Mouse (Mus musculus): ENCODE measurements at regions not wholly inside any gene's neighbourhood (a gene's known extent, or its start where the extent isn't known, plus 50 kb on each side); places are given as distances from the start of the nearest gene placed in this dataset.

DNA sequence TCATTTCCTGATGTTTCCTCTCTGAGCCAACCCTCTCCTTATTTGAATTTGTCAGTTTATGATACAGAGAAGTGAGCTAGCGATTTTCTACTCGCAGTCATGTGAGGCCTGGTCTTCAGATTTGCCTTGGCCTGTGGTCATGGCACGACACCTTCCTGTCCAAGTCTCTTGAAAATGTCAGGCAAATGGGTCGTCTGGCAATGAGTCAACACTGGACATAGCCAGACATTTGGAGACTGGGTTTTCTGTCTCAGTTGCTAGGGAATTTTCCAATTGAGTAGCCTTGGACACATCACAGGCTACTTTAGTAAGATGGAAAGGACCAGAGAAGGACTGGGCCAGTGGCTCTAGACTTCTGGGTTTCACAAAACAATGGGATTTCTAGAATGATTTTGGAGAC is 171.2 kb downstream of the Enc1 start:
- WGBS = 87% methylated on average over 4 of the region's 4 CpGs
- no peak for ATAC-seq (replicated peaks)
- Histone ChIP-seq H3K4me2 (replicated peaks) (no peak overlapping the region), H3K27ac (replicated peaks) (no peak overlapping the region), H3K27me3 (no peaks in the 10 kb centered on the region), H3K36me3 (no peaks in the 10 kb centered on the region), H3K9me3 (no peaks in the 10 kb centered on the region), H3K9ac (replicated peaks) (no peak overlapping the region), H3K4me1 (peaks cover 53% of the 10 kb centered on the region), H3K4me3 (no peak overlapping the region)

- Histone ChIP-seq H3K4me1 (peaks cover 56% of the 10 kb centered on the region), H3K4me2 (replicated peaks) (no peak overlapping the region), H3K9me3 (no peaks in the 10 kb centered on the region), H3K4me3 (no peak overlapping the region), H3K36me3 (no peaks in the 10 kb centered on the region), H3K27ac (replicated peaks) (peak overlapping the region; percentile 75), H3K9ac (replicated peaks) (no peak overlapping the region), H3K27me3 (no peaks in the 10 kb centered on the region)
- ATAC-seq (replicated peaks) = no peak
- 42% methylated on average over 9 of the region's 9 CpGs for WGBS
Measured at GRCm38 (mm10) chr13:97410550-97411201, 169.8 kb downstream of the Enc1 start.

- H3K4me2 ChIP-seq (replicated peaks) = no peak overlapping the region
- peaks cover 50% of the 10 kb centered on the region for H3K4me1 ChIP-seq
- H3K36me3 ChIP-seq = no peaks in the 10 kb centered on the region
- H3K27ac ChIP-seq (replicated peaks) = peak overlapping the region; percentile 75
- H3K27me3 ChIP-seq = no peaks in the 10 kb centered on the region
- H3K4me3 ChIP-seq = no peak overlapping the region
- ATAC-seq (replicated peaks) = peak; percentile 59
- 23% methylated on average over 6 of the region's 6 CpGs for WGBS
- H3K9me3 ChIP-seq = no peaks in the 10 kb centered on the region
- H3K9ac ChIP-seq (replicated peaks) = no peak overlapping the region
Measured at GRCm38 (mm10) chr13:97409891-97410525, 169.1 kb downstream of the Enc1 start.

DNA sequence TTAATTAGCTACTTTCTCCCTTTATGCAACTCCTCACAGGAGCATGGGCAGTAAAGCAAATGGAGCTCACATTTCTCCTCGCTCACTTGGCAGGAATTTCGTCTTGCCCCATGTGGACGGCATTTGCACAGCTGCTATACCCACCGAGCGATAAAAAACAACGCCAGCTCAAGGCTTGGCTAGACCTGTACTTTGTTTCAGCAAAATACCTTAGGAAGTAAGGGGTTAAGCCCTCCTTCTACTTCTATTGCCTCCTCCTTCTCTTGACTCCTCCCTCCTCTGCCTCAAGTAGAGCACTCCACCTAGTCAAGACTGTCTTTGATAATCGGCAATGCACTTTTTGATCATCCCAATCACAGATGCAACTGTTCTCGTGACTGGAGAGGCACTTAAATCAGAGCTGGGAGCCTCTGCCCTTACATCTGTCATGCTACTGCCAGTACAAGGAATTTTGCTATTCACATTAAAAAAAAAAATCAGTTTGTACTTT is 168.4 kb downstream of the Enc1 start:
- H3K9me3 ChIP-seq = no peaks in the 10 kb centered on the region
- peak; percentile 55 for ATAC-seq (replicated peaks)
- no peaks in the 10 kb centered on the region for H3K36me3 ChIP-seq
- H3K4me1 ChIP-seq = peaks cover 49% of the 10 kb centered on the region
- H3K9ac ChIP-seq (replicated peaks) = no peak overlapping the region
- no peak overlapping the region for H3K4me2 ChIP-seq (replicated peaks)
- H3K27me3 ChIP-seq = no peaks in the 10 kb centered on the region
- no peak overlapping the region for H3K4me3 ChIP-seq
- peak overlapping the region; percentile 68 for H3K27ac ChIP-seq (replicated peaks)
- WGBS = 19% methylated on average over 8 of the region's 8 CpGs

DNA sequence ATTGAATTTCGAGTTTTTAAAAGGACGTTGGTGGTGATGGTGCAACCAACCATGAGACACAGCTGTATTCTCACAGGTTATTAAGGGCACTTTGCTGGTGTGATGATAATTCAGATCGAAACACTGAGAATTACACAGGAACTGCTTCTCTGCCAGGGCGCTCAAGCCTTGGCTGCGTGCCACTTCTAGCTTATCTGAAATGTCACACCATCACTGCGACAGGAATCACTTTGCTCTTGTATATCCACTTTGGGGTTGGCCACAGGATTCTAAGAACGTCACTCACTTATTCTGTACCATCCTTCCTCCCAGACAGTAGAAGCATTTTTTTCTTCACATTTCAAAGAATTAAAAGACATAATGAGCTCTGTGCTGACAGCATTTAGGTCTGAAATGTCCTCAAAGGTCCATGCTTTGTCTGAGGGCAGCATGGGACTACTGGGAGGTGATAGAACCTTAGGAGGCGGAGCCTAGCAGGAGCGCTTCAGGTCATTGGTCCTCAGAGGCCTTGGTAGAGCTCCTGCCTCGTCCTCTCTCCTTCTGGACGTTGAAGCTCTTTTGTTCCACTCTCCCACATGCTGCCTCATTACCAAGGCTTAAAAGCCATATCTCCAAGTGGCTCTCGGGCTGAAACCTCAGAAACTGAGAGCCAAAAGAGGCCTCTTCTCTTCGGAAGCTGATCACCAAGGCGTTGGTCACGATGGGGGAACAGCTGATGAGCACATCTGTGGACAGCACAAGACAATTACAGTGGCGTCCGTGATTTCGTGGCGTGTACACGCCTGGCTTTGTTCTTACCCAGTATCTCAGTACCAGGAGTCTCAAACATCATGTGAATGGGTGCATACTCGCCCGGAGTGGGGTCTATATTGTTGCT is 167.7 kb downstream of the Enc1 start:
- Histone ChIP-seq H3K4me1 (peaks cover 49% of the 10 kb centered on the region), H3K4me3 (no peak overlapping the region), H3K27me3 (no peaks in the 10 kb centered on the region), H3K9me3 (no peaks in the 10 kb centered on the region), H3K4me2 (replicated peaks) (no peak overlapping the region), H3K27ac (replicated peaks) (peak overlapping the region; percentile 68), H3K9ac (replicated peaks) (no peak overlapping the region), H3K36me3 (no peaks in the 10 kb centered on the region)
- ATAC-seq (replicated peaks) = peak; percentile 63
- WGBS = 46% methylated on average over 22 of the region's 22 CpGs

- Histone ChIP-seq H3K4me3 (no peak overlapping the region), H3K9ac (replicated peaks) (no peak overlapping the region), H3K4me1 (peaks cover 54% of the 10 kb centered on the region), H3K36me3 (no peaks in the 10 kb centered on the region), H3K27me3 (no peaks in the 10 kb centered on the region), H3K9me3 (no peaks in the 10 kb centered on the region), H3K4me2 (replicated peaks) (no peak overlapping the region), H3K27ac (replicated peaks) (peak overlapping the region; percentile 52; the same call in 1 of the 2 replicates)
- 31% methylated on average over 2 of the region's 2 CpGs for WGBS
- no peak for ATAC-seq (replicated peaks)
Measured at GRCm38 (mm10) chr13:97407773-97408172, 166.9 kb downstream of the Enc1 start.

DNA sequence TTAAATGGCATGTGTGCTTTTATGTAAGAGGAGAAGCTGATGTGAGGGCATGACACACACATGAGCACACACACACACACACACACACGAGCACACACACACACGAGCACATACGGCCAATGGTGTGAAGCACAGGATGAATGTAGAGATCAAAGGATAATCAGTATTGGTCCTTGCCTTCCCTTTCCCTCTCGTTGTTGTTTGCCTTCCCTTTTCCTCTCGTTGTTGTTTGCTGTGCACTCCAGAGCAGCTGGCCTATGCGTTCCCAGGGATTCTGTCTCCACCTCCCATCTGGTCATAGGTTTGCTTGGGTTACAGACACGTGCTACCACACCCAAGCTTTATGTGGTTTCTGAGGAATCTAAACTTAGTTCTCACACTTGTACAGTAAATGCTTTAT is 165.8 kb downstream of the Enc1 start:
- H3K4me3 ChIP-seq = no peak overlapping the region
- no peaks in the 10 kb centered on the region for H3K36me3 ChIP-seq
- H3K9me3 ChIP-seq = no peaks in the 10 kb centered on the region
- H3K4me2 ChIP-seq (replicated peaks) = no peak overlapping the region
- WGBS = 45% methylated on average over 7 of the region's 7 CpGs
- no peaks in the 10 kb centered on the region for H3K27me3 ChIP-seq
- ATAC-seq (replicated peaks) = no peak
- H3K9ac ChIP-seq (replicated peaks) = no peak overlapping the region
- H3K4me1 ChIP-seq = peaks cover 63% of the 10 kb centered on the region
- no peak overlapping the region for H3K27ac ChIP-seq (replicated peaks)

GRCm38 (mm10) chr13:97402164-97402761 is 161.4 kb downstream of the Enc1 start:
- Histone ChIP-seq H3K27me3 (no peaks in the 10 kb centered on the region), H3K4me3 (no peak overlapping the region), H3K4me1 (peaks cover 23% of the 10 kb centered on the region), H3K9ac (replicated peaks) (no peak overlapping the region), H3K27ac (replicated peaks) (no peak overlapping the region), H3K4me2 (replicated peaks) (no peak overlapping the region), H3K36me3 (no peaks in the 10 kb centered on the region), H3K9me3 (no peaks in the 10 kb centered on the region)
- peak; percentile 65 for ATAC-seq (replicated peaks)
- 29% methylated on average over 10 of the region's 10 CpGs for WGBS

DNA sequence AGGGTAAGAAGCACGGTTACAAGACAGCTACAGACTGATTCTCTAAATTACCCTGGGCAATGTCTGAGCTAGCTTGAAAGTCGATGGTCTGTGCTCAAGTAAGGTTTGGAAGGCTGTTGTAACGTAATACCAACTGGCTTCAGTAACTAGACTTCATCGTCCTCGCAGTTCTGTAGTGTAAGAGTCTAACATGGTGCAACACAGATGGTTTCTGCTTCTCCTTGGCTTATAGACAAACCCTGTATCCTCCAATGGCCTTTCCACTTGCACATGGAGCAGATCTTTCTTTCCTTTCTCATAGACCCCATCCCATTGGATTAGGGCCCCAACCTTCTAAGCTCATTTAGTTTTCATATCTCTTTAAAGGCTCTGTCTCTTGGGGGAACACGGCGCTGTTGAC is 160.7 kb downstream of the Enc1 start:
- Histone ChIP-seq H3K4me2 (replicated peaks) (no peak overlapping the region), H3K27ac (replicated peaks) (no peak overlapping the region), H3K36me3 (no peaks in the 10 kb centered on the region), H3K9ac (replicated peaks) (no peak overlapping the region), H3K4me1 (peaks cover 16% of the 10 kb centered on the region), H3K27me3 (no peaks in the 10 kb centered on the region), H3K4me3 (no peak overlapping the region), H3K9me3 (no peaks in the 10 kb centered on the region)
- 81% methylated on average over 7 of the region's 7 CpGs for WGBS
- 0 out of 2 replicates have a peak, but pooled peaks have one; percentile 23 for ATAC-seq (replicated peaks)

GRCm38 (mm10) chr13:97398041-97398440 is 157.1 kb downstream of the Enc1 start:
- Histone ChIP-seq H3K27me3 (no peaks in the 10 kb centered on the region), H3K36me3 (no peaks in the 10 kb centered on the region), H3K4me1 (peaks cover 12% of the 10 kb centered on the region), H3K4me3 (no peak overlapping the region), H3K27ac (replicated peaks) (no peak overlapping the region), H3K9me3 (no peaks in the 10 kb centered on the region), H3K4me2 (replicated peaks) (no peak overlapping the region), H3K9ac (replicated peaks) (no peak overlapping the region)
- 81% methylated on average over 1 of the region's 1 CpGs for WGBS
- no peak for ATAC-seq (replicated peaks)

DNA sequence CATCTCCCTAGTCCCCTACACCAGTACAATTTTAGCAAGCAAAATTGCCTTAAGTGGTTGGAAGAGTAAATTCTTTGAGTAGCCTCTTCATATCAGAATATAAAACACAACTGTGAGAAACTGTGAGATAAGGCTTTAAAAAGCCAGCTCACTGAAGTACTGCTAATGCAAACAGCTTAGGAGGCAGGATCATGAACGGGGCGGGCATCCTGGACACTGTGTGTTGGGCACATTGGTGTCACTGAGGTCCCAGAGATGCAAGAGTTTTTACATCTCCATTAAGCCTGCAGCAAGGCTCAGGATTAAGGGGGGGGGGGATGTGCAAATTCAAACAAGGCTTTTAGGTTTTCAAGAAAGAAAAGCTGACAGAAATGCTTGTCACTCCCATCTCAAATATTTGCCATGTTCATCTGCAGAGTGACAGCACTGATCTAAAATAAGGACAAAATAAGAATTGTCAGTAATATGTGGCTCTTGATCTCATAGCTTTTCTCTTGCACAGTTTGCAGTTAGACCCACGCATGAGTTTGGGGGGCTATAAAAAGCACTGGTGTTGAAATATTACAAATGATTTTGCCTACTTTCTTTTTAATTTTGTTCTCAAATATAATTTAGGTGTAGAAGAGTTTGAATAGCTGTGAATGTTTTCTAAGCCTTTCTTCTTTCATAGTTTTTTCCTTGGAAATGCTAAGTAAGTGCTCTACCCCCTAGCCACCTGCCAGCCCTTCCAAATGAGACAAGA is 156.2 kb downstream of the Enc1 start:
- 88% methylated on average over 3 of the region's 3 CpGs for WGBS
- Histone ChIP-seq H3K27me3 (no peaks in the 10 kb centered on the region), H3K27ac (replicated peaks) (no peak overlapping the region), H3K9me3 (no peaks in the 10 kb centered on the region), H3K4me3 (no peak overlapping the region), H3K36me3 (no peaks in the 10 kb centered on the region), H3K4me2 (replicated peaks) (no peak overlapping the region), H3K9ac (replicated peaks) (no peak overlapping the region), H3K4me1 (peaks cover 5% of the 10 kb centered on the region)
- no peak for ATAC-seq (replicated peaks)
